Mouse (Mus musculus) liver, adult 2 months (tissue): Measurements from ENCODE around the gene Tsc1.

Source experiments
- CTCF ChIP-seq: fragments of 200-500 bp; IDR thresholded peaks from 2 replicates; pipeline ENCODE4 v1.5.1; 2011; ENCODE audit warnings: low read depth, low read length, control low read depth
- POLR2A ChIP-seq: fragments of 200-500 bp; IDR thresholded peaks from 2 replicates; pipeline ENCODE4 v1.6.1; 2011; ENCODE audit warnings: low read length, control low read depth; ENCODE audit not compliant: insufficient read depth; ENCODE audit errors: extremely low read depth

GRCm38 (mm10) chr2:28637106-28637845, 3.8 kb upstream of the Tsc1 start:
- TF ChIP-seq CTCF = no peak
- TF ChIP-seq POLR2A = no peak
